Mouse (Mus musculus): ENCODE data around the gene Onecut1. TPM values are rescaled to one million over a fixed set of nuclear protein-coding genes. Genes with fewer than 3 reads are reported as not detected.

Onecut1 gene
- total RNA-seq, 2 experiments from 2014 or later: not detected

DNA sequence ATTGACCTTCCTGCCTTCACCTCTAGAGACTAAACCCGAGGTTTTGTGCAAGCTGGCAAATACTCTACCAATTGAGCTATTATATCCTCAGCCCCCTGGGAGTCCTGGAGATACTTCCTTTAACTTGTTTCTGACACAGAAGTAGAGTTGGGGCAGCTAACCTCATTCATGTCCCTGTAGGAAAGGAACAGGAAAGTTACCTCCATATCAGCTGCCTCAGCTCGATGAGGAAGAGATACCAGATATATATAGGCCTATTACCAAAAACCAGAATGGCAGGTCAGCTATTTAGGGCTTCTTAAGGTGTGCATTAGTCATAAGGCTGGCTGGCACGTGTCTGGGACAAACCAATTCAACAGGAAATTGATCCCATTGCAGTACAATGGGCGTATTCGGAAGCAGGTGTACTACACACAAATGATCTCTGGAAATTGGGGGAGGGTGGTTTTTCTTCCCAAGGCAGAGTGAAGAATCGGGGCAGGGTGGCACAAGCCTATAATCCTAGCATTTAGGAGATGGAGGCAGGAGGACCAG is 48.6 kb downstream of the Onecut1 start:
- peak in 1 of 2 experiments; percentile 5 for DNase-seq (ENCODE audit: low spot score in 2 of 2)

DNA sequence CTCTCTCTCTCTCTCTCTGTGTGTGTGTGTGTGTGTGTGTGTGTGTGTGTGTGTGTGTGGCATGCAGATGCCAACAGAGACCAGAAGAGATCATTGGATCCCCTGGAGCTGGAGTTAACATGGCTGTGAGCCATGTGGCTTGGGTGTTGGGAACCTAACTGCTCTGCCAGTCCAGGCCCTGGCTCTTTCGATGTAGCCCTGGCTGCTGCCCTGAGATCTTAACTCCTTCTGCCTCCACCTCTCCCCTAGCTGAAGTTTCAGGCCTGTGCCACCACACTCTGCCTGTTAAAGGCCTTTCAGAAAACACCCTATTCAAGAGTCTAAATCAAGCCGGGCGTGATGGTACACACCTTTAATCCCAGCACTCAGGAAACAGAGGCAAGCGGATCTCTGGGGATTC is 49.7 kb downstream of the Onecut1 start:
- peak in 1 of 2 experiments; percentile 31 for DNase-seq (ENCODE audit: low spot score in 2 of 2)

DNA sequence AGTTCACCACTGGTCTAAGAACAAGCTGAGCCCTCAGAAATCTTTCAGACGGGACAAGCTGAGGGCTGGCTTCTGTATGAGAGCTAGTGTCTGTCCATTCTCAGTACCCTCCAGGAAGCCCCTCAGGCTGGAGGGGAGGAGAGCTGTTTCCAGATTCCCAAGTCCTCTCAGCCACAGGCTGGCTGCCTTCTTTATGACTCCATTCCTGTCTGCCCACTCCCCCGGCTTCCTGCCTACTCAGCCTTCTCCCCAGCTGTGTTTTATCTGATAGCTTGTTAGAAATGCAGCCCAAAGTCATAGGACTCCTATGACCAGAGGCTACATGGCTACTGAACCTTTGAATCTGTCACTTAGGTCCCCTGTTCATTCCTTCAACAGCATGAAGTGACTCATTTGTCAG is 50.2 kb downstream of the Onecut1 start:
- peak in 1 of 2 experiments; percentile 20 for DNase-seq (ENCODE audit: low spot score in 2 of 2)

DNA sequence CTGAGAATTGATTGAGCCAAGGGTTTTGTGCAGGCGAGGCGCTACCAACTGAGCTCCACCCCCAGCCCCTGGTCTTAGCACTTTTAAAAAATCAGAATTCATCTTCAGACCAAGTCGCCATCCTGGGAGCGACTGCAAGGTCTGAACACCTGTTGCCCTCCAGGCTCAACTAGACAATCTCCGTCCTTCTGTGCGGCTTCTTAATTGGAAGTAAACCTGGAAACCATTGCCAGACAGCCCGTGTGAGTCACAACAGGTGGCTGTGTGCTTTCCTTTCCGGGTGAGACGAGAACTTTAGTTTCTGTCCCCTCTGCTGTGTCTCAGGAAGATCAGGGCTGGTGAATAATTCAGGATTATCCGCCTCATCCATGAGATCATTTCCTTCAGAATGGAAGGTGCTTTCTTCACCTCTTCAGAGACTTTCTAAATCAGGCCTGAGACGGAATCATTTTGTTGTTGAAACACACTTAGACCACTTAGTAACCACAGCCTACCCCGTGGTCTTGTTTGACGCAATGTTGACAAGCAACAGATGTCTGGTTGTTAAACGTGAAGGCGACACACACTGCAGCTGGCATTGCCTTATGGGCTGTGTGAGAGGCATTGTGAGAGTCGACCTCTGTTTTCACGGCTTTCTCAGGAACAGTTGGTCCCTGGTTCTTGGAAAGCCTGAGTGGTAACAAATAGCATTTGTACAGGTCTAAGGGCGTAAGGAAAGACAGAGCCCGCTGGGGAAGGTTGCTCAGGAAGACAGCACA is 51.1 kb downstream of the Onecut1 start:
- DNase-seq (ENCODE audit: low spot score in 2 of 2): peak in 1 of 2 experiments; percentile 16

DNA sequence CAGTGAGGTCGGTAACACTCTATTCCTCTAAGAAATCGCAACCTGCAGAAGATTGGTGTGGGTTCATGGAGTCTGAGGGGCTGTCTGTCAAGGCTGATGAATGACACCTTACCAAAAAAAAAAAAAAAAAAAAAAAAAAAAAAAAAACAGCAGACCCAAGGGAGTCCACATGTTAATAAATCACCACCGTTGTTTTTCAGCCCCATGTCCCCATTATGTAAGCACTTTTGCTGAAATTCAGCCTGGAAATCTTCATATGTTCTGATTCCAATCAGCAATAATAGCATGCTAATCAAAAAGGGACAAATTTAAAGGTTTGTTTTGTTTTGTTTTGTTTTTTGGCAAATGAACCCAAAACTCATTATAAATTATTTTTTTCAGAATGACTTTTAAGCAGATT is 53.9 kb downstream of the Onecut1 start:
- DNase-seq (ENCODE audit: low spot score in 2 of 2): no peak

DNA sequence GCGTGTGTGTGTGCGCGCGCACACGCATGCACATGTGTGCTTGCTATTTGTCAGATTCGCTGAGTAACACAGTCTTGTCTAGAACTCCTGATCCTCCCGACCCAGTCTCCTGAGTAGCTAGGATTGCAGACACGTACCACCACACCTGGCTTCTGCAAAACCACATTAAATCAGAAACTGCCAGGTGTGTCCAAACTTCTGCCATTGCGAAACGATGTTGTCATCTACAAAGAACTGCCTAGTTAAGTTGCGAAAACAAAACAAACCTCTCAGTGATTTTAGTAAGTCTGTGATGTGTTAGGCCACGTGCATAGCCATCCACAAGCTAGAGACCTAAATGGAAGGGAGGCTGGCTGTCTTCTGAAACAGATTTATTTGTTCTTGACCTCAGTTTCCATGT is 58.7 kb downstream of the Onecut1 start:
- DNase-seq (ENCODE audit: low spot score in 2 of 2): peak in 1 of 2 experiments; percentile 8

DNA sequence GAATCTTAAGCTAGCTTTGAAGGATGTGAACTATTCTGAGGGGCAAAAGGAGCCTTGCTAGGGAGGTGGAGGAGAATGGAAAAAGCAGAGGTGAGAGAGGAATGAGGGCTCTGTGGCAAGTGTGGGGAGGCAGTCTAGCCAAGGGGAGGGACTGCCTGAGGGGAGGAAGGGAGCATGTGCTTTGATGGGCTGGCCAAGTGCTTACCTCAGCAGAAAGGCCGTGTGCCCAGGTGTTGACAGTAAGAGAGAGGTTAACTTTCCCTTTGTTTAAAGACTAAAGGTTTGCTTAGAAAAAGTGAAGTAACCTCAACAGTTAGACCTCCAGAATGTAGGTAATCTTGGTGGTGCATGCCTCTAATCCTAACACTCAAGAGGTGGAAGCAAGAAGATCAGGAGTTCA is 59.7 kb downstream of the Onecut1 start:
- no peak for DNase-seq (ENCODE audit: low spot score in 2 of 2)

DNA sequence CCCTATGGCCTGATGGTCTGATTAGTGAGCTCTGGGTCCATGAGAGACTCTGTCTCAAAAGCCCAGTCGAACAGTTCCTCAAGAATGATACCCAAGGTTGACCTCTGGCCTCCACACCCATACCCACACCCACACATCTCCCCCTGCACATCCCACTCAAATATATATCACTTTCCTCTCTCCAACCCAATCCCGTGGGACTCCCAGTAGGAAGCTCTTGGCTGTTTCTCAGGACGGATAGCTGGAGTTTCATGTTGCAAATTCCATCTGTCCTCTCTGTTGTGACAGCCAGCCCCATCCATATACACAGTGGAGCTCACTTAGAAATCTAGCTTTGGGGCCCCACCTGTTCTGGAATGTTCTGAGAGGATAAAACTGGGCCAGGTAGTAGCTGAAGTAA is 61.2 kb downstream of the Onecut1 start:
- no peak for DNase-seq (ENCODE audit: low spot score in 2 of 2)

DNA sequence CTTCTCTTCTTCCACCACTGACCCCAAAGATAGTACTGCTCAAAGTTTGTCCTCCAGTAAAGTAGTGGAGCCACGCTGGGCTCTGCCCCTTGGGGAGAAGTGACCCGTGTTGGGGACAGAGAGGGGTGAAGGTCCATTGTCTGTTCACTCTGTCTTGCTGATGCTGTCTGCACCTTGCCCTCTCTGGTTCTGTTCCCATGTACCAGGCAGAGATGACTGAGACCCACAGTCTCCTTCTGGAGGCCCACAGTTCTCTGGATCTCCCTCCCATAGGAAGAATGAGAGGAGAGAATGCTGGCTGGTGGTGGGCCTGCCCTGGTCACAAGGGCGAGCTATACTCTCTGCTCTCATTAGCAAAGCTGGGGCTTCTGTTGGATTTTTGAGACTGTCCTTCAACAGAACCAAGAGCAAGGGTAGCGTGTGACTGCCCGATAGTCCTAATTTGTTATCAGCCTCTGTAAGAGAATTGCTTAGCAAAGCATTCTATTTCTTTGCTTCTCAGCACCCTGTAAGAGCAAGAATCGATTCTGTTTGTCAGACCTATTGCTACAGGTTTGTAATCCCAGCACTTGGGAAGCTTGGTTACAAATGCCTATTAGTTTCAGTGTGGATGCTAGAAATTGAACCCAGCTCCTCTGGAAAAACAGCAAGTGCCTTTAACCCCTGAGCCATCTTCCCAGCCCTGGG is 61.7 kb downstream of the Onecut1 start:
- no peak for DNase-seq (ENCODE audit: low spot score in 2 of 2)

DNA sequence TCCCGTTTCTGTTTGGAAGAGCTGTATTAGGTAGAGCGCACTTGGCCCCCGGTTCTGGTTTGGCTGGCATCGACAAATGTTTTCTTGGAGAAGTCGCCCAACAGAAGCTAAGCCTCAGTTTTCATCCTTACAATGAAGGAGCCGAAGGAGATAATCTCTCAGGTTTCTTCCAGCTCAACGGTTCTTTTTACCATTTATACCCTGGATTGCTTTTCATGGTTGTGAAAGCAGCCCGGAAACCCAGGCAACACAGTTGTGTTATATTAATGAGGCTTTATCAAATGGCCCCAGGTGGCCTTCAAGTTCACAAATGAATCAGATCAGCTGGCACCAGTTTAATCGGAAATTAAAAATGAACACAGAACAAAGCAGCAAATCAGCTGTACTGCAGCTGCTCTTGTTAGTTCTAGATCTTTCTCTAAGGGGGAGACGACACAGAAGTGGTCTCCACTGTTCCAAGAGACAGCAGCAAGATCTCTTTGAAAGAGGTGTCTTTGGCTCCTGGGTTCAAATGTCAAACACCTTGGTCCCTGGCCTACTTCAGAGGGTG is 63.6 kb downstream of the Onecut1 start:
- no peak for DNase-seq (ENCODE audit: low spot score in 2 of 2)

DNA sequence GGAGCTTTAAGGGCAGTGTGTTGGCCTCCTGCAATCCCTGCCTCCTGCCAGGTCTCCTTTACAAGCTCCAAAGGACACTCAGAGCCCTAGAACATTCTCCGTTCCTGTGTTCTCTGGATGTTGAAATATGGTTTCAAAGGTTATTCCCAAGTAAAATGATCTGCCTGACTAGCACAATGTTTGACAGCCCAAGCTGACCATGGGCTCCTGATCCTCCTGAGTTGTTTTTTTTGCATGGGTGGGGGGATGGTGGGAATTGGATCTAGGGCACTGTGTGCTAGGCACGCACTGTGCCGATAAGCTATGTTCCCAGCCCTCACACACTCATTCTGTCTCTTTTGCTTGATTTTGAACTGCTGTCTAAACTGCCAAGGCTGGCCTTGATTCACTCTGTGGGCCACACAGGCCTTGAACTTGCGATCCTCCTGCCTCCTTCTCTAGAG is 68.3 kb downstream of the Onecut1 start:
- DNase-seq (ENCODE audit: low spot score in 2 of 2): no peak

DNA sequence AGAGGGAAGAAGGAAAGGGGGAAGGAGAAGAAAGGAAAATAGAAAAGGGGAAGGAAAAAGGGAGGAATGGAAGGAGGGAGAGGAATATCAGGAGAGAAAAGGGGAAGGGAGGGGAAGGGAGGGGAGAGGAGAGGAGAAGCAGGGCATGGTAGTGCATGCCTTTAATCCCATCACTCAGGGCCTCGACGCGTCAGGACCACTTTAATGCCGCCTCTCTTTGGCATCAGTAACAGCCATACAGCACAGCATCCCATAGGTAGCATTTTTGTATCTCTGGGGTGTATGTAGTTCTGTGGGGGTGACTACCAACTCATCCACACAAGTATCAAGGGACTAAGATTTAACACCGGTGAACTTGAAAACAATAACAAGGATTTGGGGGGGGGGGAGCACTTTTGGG is 68.9 kb downstream of the Onecut1 start:
- no peak for DNase-seq (ENCODE audit: low spot score in 2 of 2)

DNA sequence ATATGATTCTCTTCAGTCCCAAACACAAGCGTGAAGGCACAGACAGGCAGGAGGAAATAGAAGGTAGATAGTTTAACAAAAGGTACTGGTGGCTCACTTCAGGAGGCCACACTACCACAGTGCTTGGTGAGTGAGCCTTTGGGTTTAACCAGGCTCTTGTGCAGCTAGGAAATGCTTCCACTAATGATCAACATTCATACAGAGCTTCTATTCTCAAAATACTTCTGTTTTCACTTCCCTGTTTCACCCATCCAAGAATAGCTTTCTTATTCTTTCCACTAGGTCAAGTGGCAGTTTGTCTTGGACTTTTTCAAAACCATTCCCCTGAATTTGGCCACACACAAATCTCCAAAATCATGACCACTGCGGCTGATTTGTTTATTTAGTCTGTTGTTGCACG is 73.6 kb downstream of the Onecut1 start:
- DNase-seq (ENCODE audit: low spot score in 2 of 2): no peak

DNA sequence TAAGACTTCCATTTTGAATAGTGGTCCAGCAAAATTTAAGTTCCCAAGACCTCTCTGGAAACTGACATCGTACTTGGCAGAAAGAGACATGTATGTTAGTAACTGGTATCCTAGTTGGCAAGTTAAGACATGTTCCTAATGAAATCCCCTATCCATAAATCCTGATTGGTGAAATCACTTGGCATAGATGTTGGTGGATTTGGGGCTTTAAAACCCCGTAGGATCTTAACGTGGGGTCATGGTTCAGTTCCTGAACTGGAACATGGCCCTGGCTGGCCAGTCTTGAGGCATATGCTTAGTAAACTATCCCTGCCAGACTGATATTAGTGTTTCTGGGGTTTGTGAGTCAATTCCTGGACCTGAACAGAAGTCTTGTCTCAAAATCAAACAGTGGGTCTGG is 76.0 kb downstream of the Onecut1 start:
- no peak for DNase-seq (ENCODE audit: low spot score in 2 of 2)

DNA sequence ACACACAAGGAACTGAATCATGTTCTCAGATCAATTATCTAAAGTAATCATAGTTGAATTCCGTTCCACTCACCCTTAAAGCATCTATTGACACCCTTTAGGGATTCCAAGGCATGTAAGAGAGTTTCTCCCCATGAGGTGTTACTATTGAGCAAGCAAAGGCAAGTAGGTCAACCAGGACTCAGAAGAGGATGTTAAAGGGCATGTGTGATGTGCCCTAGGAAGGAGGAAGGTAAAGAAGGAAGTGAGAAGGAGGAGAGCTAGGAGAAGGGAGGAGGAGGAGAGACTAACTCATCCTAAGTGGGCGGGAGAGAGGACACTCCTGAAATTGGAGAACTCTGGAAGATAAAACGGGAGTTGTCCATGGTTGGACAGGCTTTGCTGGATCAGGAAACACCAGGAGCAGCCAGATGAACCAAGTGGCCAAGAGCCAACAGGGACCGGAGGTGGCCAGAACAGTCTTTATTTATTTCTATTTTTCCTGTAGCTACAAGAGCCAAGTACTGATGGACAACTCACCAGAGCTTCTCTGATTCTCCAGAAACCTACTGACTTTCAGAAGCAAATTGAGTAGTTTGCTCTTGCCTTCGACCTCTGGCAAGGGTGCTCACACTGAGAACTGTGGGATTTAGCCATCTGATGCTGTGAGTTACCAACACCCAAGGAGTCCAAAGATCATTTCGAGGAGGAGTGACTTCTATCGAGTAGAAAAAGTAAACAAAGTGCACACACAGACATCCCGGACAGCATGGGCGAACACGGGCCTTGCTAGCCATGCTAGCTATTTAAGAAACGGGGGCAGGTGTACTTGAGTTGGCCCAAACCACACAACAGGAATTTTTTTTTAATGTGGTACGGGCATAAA is 77.2 kb downstream of the Onecut1 start:
- DNase-seq (ENCODE audit: low spot score in 2 of 2): no peak

Other genes starting within 250 kb of the Onecut1 start
- 10 to 100 TPM; 65.1 to 78.0 TPM for gene Fam214a, start 91.0 kb downstream of the Onecut1 start, total RNA-seq (2021)
- gene Arpp19, start 175.7 kb downstream of the Onecut1 start, total RNA-seq (2021): 100 to 1,000 TPM; 248 to 319 TPM
- gene Myo5a, start 209.1 kb downstream of the Onecut1 start, total RNA-seq (2021): 10 to 100 TPM; 45.2 to 45.4 TPM

All from adrenal gland, adult 18-20 months (tissue).